Mouse (Mus musculus) hindbrain, embryonic 10.5 days (tissue): ENCODE measurements around the gene Trf. TPM values are rescaled to one million over a fixed set of nuclear protein-coding genes. Genes with fewer than 3 reads are reported as not detected.
A peak's percentile ranks its signal among the peaks of the same experiment; 100 is the strongest.

Experiments
- DNase-seq: peaks from one replicate; pipeline ENCODE4 v3.0.0-alpha.2; 2017; ENCODE audit warnings: low spot score
- H3K27ac ChIP-seq: fragments of 300-500 bp; sonication (generic); 2 replicates; pipeline ENCODE4 v1.5.1; 2016; ENCODE audit warnings: mild to moderate bottlenecking, moderate library complexity
- H3K27me3 ChIP-seq: fragments of 300-500 bp; sonication (generic); 2 replicates; pipeline ENCODE4 v1.6.1; 2016; ENCODE audit warnings: mild to moderate bottlenecking; ENCODE audit not compliant: poor library complexity, insufficient read depth, severe bottlenecking
- H3K36me3 ChIP-seq: fragments of 300-500 bp; sonication (generic); 2 replicates; pipeline ENCODE4 v1.6.1; 2016; ENCODE audit warnings: mild to moderate bottlenecking, moderate library complexity
- H3K4me1 ChIP-seq: fragments of 300-500 bp; sonication (generic); replicated peaks from 2 replicates; pipeline ENCODE4 v1.6.1; 2016; ENCODE audit warnings: mild to moderate bottlenecking
- H3K4me3 ChIP-seq: fragments of 300-500 bp; sonication (generic); 2 replicates; pipeline ENCODE4 v1.5.1; 2016; ENCODE audit warnings: mild to moderate bottlenecking, moderate library complexity
- H3K9me3 ChIP-seq: fragments of 300-500 bp; sonication (generic); 2 replicates; pipeline ENCODE4 v1.6.1; 2016; ENCODE audit warnings: mild to moderate bottlenecking, moderate library complexity
- WGBS: fragments of 180-500 bp; shearing (Covaris S2); methylation state at CpG from one replicate; pipeline ENCODE4 v1.1.7; 2016; 5-methylcytosine and 5-hydroxymethylcytosine counted together
- polyA plus RNA-seq: library from polyadenylated mRNA; unstranded; fragments of >200 nt; fragmentation: Nextera tagmentation; extraction: Ambion mirVana; gene quantifications from 2 replicates; pipeline ENCODE4 v1.2.1, GENCODE M21; 2016

Gene Trf
- polyA plus RNA-seq, 1 experiment from 2014 or later = 27.2 TPM

GRCm38 (mm10) chr9:103208802-103209423 lies 21.3 kb downstream of the Trf start:
- Histone ChIP-seq H3K4me3 (no peak overlapping the region), H3K27ac (no peak overlapping the region), H3K36me3 (no peaks in the 10 kb centered on the region), H3K27me3 (no peaks in the 10 kb centered on the region), H3K9me3 (no peaks in the 10 kb centered on the region), H3K4me1 (0 out of 2 replicates have a peak, but pooled peaks cover 10% of the 10 kb centered on the region)
- WGBS = 49% methylated on average over 6 of the region's 6 CpGs
- no peak for DNase-seq

- 10% methylated on average over 16 of the region's 16 CpGs for WGBS
- H3K27me3 ChIP-seq = no peaks in the 10 kb centered on the region
- H3K4me3 ChIP-seq = peak overlapping the region; percentile 34
- no peak overlapping the region for H3K27ac ChIP-seq
- H3K9me3 ChIP-seq = no peaks in the 10 kb centered on the region
- H3K36me3 ChIP-seq = no peaks in the 10 kb centered on the region
- DNase-seq = peak; percentile 77
- 0 out of 2 replicates have a peak, but pooled peaks cover 10% of the 10 kb centered on the region for H3K4me1 ChIP-seq
These were observed 22.4 kb downstream of the Trf start for GRCm38 (mm10) chr9:103207846-103208245.

- H3K36me3 ChIP-seq = no peaks in the 10 kb centered on the region
- peaks cover 15% of the 10 kb centered on the region for H3K4me1 ChIP-seq
- no peaks in the 10 kb centered on the region for H3K9me3 ChIP-seq
- 91% methylated on average over 5 of the region's 5 CpGs for WGBS
- no peaks in the 10 kb centered on the region for H3K27me3 ChIP-seq
- no peak overlapping the region for H3K4me3 ChIP-seq
- no peak for DNase-seq
- no peak overlapping the region for H3K27ac ChIP-seq
These were observed 24.5 kb downstream of the Trf start for GRCm38 (mm10) chr9:103205786-103206185.

- no peaks in the 10 kb centered on the region for H3K27me3 ChIP-seq
- peaks cover 5% of the 10 kb centered on the region for H3K4me1 ChIP-seq
- peak within 1 kb of the TSS; percentile 78 for H3K4me3 ChIP-seq
- 1% methylated on average over 45 of the region's 45 CpGs for WGBS
- H3K36me3 ChIP-seq = peaks cover 35% of the 10 kb centered on the region
- H3K9me3 ChIP-seq = no peaks in the 10 kb centered on the region
- H3K27ac ChIP-seq = peak within 1 kb of the TSS; percentile 93
- DNase-seq = peak; percentile 90
These were observed 28.5 kb downstream of the Trf start, which contains the start of gene Srprb for GRCm38 (mm10) chr9:103201561-103202260. Srprb (minus strand) TSS chr9:103202137.

- 0 out of 2 replicates have a peak, but pooled peaks cover 3% of the 10 kb centered on the region for H3K4me1 ChIP-seq
- no peak overlapping the region for H3K27ac ChIP-seq
- 88% methylated on average over 4 of the region's 4 CpGs for WGBS
- H3K4me3 ChIP-seq = no peak overlapping the region
- H3K9me3 ChIP-seq = no peaks in the 10 kb centered on the region
- no peak for DNase-seq
- H3K27me3 ChIP-seq = no peaks in the 10 kb centered on the region
- H3K36me3 ChIP-seq = peaks cover 68% of the 10 kb centered on the region
These were observed 41.8 kb downstream of the Trf start for GRCm38 (mm10) chr9:103188416-103188815.

- Histone ChIP-seq H3K4me1 (0 out of 2 replicates have a peak, but pooled peaks cover 3% of the 10 kb centered on the region), H3K36me3 (peaks cover 51% of the 10 kb centered on the region), H3K27me3 (no peaks in the 10 kb centered on the region), H3K4me3 (no peak overlapping the region), H3K9me3 (no peaks in the 10 kb centered on the region), H3K27ac (no peak overlapping the region)
- 77% methylated on average over 9 of the region's 9 CpGs for WGBS
- no peak for DNase-seq
These were observed 43.5 kb downstream of the Trf start for GRCm38 (mm10) chr9:103186747-103187146.

GRCm38 (mm10) chr9:103185946-103186345 lies 44.3 kb downstream of the Trf start:
- no peaks in the 10 kb centered on the region for H3K27me3 ChIP-seq
- no peak overlapping the region for H3K27ac ChIP-seq
- no peaks in the 10 kb centered on the region for H3K9me3 ChIP-seq
- no peak for DNase-seq
- H3K4me1 ChIP-seq = peaks cover 6% of the 10 kb centered on the region
- H3K4me3 ChIP-seq = no peak overlapping the region
- 92% methylated on average over 8 of the region's 8 CpGs for WGBS
- H3K36me3 ChIP-seq = peaks cover 43% of the 10 kb centered on the region

- Histone ChIP-seq H3K4me1 (peaks cover 17% of the 10 kb centered on the region), H3K9me3 (no peaks in the 10 kb centered on the region), H3K36me3 (peaks cover 35% of the 10 kb centered on the region), H3K27ac (no peak overlapping the region), H3K4me3 (no peak overlapping the region), H3K27me3 (no peaks in the 10 kb centered on the region)
- no peak for DNase-seq
- 67% methylated on average over 4 of the region's 4 CpGs for WGBS
These were observed 45.4 kb downstream of the Trf start for GRCm38 (mm10) chr9:103184855-103185254.

GRCm38 (mm10) chr9:103181886-103182285 lies 48.4 kb downstream of the Trf start:
- no peak overlapping the region for H3K27ac ChIP-seq
- 92% methylated on average over 8 of the region's 8 CpGs for WGBS
- DNase-seq = no peak
- no peak overlapping the region for H3K4me3 ChIP-seq
- no peaks in the 10 kb centered on the region for H3K27me3 ChIP-seq
- H3K9me3 ChIP-seq = no peaks in the 10 kb centered on the region
- H3K36me3 ChIP-seq = peaks cover 24% of the 10 kb centered on the region
- H3K4me1 ChIP-seq = peaks cover 21% of the 10 kb centered on the region

- Histone ChIP-seq H3K36me3 (peaks cover 20% of the 10 kb centered on the region), H3K9me3 (no peaks in the 10 kb centered on the region), H3K27me3 (no peaks in the 10 kb centered on the region), H3K27ac (peak overlapping the region; percentile 87), H3K4me3 (peak overlapping the region; percentile 52), H3K4me1 (peaks cover 21% of the 10 kb centered on the region)
- peak; percentile 85 for DNase-seq
- 3% methylated on average over 20 of the region's 20 CpGs for WGBS
These were observed 49.3 kb downstream of the Trf start for GRCm38 (mm10) chr9:103180807-103181565.

GRCm38 (mm10) chr9:103180303-103180702 lies 49.9 kb downstream of the Trf start:
- H3K27me3 ChIP-seq = no peaks in the 10 kb centered on the region
- peaks cover 24% of the 10 kb centered on the region for H3K36me3 ChIP-seq
- 75% methylated on average over 3 of the region's 3 CpGs for WGBS
- H3K9me3 ChIP-seq = no peaks in the 10 kb centered on the region
- peak overlapping the region; percentile 52; the same call in 1 of the 2 replicates for H3K4me3 ChIP-seq
- peak overlapping the region; percentile 87 for H3K27ac ChIP-seq
- DNase-seq = no peak
- peaks cover 23% of the 10 kb centered on the region for H3K4me1 ChIP-seq

GRCm38 (mm10) chr9:103175692-103176091 lies 54.6 kb downstream of the Trf start:
- peaks cover 38% of the 10 kb centered on the region for H3K36me3 ChIP-seq
- no peak for DNase-seq
- H3K27ac ChIP-seq = no peak overlapping the region
- peaks cover 35% of the 10 kb centered on the region for H3K4me1 ChIP-seq
- H3K4me3 ChIP-seq = no peak overlapping the region
- no peaks in the 10 kb centered on the region for H3K9me3 ChIP-seq
- H3K27me3 ChIP-seq = no peaks in the 10 kb centered on the region
- WGBS = 94% methylated on average over 7 of the region's 7 CpGs
